Mouse (Mus musculus): ENCODE measurements at regions not wholly inside any gene's neighbourhood (a gene's known extent, or its start where the extent isn't known, plus 50 kb on each side); places are given as distances from the start of the nearest gene placed in this dataset.

- no peak overlapping the region for H3K9ac ChIP-seq
These were observed 55.8 kb downstream of the Mid1ip1 start for GRCm38 (mm10) chrX:10770575-10770974.

DNA sequence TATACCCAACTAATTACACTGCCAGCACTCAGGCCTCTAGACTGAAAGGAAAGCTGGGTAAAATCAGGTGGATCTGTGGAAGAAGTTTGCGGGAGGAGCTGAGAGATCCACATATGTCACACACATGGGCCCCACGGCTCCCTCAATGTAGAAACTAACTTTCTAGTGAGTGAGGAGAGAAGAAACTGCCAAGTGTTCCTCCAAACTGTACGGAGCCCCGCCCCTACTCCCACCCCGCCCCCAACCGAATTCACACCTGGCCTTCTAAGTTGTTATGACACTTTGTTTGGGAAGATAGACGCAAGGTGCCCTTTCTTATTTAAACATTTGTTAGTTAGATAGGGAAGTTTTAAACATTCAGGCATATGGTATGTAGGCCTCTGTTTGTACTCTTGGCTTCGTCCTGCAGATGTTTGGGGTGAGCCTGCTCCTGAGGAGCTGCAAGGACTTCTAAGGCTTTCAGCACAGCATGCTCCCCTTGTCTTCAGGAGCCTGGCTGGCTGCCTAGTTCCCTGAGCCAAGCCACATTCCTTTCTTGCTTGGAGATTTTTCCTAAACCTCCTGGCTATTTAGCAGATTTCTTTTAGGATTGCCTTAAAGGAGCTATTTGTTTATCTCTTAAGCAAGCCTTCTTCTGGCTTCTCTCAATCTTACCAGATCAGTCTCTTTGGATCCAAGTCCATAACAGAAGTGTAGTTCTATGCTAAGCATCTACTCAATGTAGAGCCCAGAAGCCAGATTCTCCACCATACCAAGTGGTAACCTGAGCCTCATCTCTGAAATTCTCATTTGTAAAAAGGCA is 61.1 kb downstream of the Mid1ip1 start:
- 53% methylated on average over 8 of the region's 8 CpGs for WGBS

More at GRCm38 (mm10) chrX:10770575-10770974, 55.8 kb downstream of the Mid1ip1 start:
- 65% methylated on average over 4 of the region's 4 CpGs for WGBS
- H3K4me1 ChIP-seq (replicated peaks) = no peaks in the 10 kb centered on the region
- no peak overlapping the region for H3K27ac ChIP-seq
- no peak overlapping the region for H3K4me3 ChIP-seq
- no peaks in the 10 kb centered on the region for H3K9me3 ChIP-seq
- ATAC-seq (ENCODE audit: low FRiP score) = no peak
- H3K4me2 ChIP-seq = no peak overlapping the region
- no peaks in the 10 kb centered on the region for H3K36me3 ChIP-seq
- H3K27me3 ChIP-seq = no peaks in the 10 kb centered on the region

DNA sequence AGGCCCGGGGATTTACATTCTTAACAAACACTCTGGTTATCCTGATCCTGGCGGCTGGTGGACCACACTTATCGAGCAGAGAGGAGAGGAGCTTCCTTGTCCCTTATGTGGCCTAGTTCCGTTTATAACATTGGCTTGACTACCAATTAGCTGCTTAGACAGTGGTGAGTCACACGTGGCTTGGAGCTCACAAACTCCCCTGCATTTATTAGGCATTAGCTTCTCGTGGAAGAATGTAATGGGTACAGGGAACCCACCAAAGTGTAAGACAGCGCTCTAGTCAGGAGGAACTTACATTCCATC is 61.7 kb downstream of the Mid1ip1 start:
- 51% methylated on average over 7 of the region's 7 CpGs for WGBS
- Histone ChIP-seq H3K9ac (no peak overlapping the region), H3K4me3 (no peak overlapping the region), H3K36me3 (no peaks in the 10 kb centered on the region), H3K9me3 (no peaks in the 10 kb centered on the region), H3K27ac (no peak overlapping the region), H3K27me3 (no peaks in the 10 kb centered on the region), H3K4me2 (no peak overlapping the region), H3K4me1 (replicated peaks) (no peaks in the 10 kb centered on the region)
- ATAC-seq (ENCODE audit: low FRiP score) = no peak

More for the DNA sequence above, 61.1 kb downstream of the Mid1ip1 start:
- no peak overlapping the region for H3K4me3 ChIP-seq
- no peak overlapping the region for H3K4me2 ChIP-seq
- ATAC-seq (ENCODE audit: low FRiP score) = no peak
- H3K9me3 ChIP-seq = no peaks in the 10 kb centered on the region
- no peaks in the 10 kb centered on the region for H3K4me1 ChIP-seq (replicated peaks)
- H3K27me3 ChIP-seq = no peaks in the 10 kb centered on the region
- H3K9ac ChIP-seq = no peak overlapping the region
- no peak overlapping the region for H3K27ac ChIP-seq
- no peaks in the 10 kb centered on the region for H3K36me3 ChIP-seq

DNA sequence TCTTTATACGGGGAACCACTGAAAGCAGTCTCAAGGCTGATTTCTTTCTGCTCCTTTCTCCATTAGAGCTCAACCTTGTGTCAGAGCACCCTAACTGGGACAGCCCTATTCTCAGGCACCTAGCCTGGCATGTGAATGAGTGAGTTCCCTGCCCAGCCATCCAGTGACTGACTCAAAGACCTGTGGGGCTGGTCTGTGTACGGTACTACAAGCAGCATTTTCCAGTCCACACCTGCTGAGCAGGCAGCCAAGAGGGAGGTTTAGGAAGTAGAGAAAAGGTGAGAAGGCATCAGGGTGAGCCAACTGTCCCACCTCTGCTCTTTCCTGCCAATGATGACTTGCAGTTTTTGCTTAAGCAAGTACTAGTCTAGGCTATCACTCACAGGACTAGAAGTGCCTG is 63.2 kb downstream of the Mid1ip1 start:
- no peak overlapping the region for H3K4me3 ChIP-seq
- no peaks in the 10 kb centered on the region for H3K36me3 ChIP-seq
- no peak overlapping the region for H3K4me2 ChIP-seq
- H3K9me3 ChIP-seq = no peaks in the 10 kb centered on the region
- no peak overlapping the region for H3K27ac ChIP-seq
- no peak for ATAC-seq (ENCODE audit: low FRiP score)
- no peak overlapping the region for H3K9ac ChIP-seq
- WGBS = 98% methylated on average over 2 of the region's 2 CpGs
- H3K27me3 ChIP-seq = no peaks in the 10 kb centered on the region
- no peaks in the 10 kb centered on the region for H3K4me1 ChIP-seq (replicated peaks)

DNA sequence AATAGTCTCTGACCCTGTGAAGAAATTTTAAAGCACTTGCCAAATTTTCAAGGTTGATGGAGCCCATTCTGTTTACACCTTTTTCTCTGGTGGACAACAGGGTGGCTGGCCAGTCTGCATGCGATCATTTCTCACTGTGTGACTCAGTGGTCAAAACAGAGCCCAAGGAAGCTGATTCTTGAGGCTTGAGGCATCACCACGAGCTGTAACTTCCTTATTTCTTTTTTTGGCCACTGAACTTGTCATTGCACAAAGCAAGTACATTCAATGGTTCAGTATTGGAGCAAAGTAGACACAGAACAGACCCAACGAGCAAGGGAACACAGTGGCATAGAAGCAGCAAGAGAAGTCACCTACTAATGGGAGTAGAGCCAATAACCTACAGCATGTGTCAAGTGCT is 71.5 kb downstream of the Mid1ip1 start:
- H3K27ac ChIP-seq = no peak overlapping the region
- no peaks in the 10 kb centered on the region for H3K27me3 ChIP-seq
- 87% methylated on average over 3 of the region's 3 CpGs for WGBS
- H3K36me3 ChIP-seq = no peaks in the 10 kb centered on the region
- H3K4me2 ChIP-seq = no peak overlapping the region
- H3K4me1 ChIP-seq (replicated peaks) = no peaks in the 10 kb centered on the region
- no peaks in the 10 kb centered on the region for H3K9me3 ChIP-seq
- H3K9ac ChIP-seq = no peak overlapping the region
- no peak for ATAC-seq (ENCODE audit: low FRiP score)
- no peak overlapping the region for H3K4me3 ChIP-seq

DNA sequence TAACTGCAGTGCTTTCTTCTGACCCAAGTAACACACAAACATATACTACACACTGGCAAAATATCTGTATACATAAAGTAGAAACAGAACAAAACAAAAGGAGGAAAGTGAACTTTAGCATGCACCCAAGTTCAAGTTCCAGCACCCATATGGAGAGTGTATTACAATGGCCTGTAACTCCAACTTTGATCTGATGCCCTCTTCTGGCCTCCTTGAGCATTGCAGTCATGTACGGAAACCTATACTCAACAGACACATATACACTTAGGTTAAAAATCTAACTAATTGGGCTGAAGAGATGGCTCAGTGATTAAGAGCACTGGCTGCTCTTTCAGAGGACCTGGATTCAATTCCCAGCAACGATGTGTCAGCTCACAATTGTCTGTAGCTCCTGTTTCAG is 72.2 kb downstream of the Mid1ip1 start:
- no peak for ATAC-seq (ENCODE audit: low FRiP score)
- WGBS = 93% methylated on average over 2 of the region's 2 CpGs
- Histone ChIP-seq H3K27ac (no peak overlapping the region), H3K4me1 (replicated peaks) (no peaks in the 10 kb centered on the region), H3K4me3 (no peak overlapping the region), H3K9me3 (no peaks in the 10 kb centered on the region), H3K4me2 (no peak overlapping the region), H3K9ac (no peak overlapping the region), H3K36me3 (no peaks in the 10 kb centered on the region), H3K27me3 (no peaks in the 10 kb centered on the region)

DNA sequence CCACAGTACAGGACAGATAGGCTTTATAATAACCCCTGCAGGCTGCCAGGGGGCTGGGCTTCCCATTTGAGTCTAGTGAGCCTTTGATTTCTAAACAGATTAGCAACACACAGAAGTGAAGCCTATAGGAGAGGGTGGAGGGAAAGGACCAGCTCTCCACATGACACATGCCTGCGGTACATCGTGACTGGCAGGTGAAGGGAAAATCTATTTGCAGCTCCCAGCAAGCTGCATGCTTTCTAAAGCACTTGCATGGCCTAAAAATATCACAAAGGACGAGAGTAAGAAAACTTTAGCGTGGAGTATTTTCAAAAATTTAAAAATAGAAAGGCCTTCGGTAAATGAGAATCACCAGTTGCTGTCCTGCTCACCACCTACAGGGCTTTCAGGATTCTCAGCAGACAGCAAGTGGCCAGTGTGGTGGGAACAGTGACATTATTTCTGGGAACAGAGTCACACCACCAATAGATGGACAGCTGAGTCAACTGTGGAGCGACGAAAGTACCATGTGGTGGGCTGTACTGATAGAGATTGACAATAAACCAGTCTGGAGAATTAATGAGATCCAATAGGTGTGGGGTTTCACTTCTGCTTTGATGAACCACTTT is 105.6 kb downstream of the Mid1ip1 start:
- H3K9ac ChIP-seq = no peak overlapping the region

DNA sequence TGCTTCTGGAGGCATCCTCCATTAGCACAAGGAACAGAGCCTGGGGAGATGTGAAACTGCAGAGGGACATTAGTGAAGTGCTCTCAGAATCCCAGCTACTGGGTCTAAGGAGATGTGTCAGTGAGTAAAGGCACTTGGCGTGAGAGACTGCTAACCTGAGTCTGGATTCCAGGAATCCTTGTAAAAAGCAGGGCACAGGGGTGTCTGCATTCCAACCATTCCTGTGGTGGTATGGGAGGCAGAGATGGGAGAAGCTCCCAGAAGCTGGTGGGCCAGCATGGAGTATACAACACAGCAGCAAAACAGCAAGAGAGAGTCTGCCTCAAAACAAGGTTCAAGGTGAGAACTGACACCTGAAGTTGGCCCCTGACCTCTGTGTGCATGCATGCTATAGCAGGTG is 118.9 kb downstream of the Mid1ip1 start:
- WGBS = 72% methylated on average over 1 of the region's 1 CpGs

More for the DNA sequence above, 105.6 kb downstream of the Mid1ip1 start:
- H3K36me3 ChIP-seq = no peaks in the 10 kb centered on the region
- H3K4me3 ChIP-seq = no peak overlapping the region
- H3K9me3 ChIP-seq = no peaks in the 10 kb centered on the region
- no peak overlapping the region for H3K27ac ChIP-seq
- WGBS = 77% methylated on average over 7 of the region's 7 CpGs
- no peak overlapping the region for H3K4me2 ChIP-seq
- no peak for ATAC-seq (ENCODE audit: low FRiP score)
- no peaks in the 10 kb centered on the region for H3K4me1 ChIP-seq (replicated peaks)
- H3K27me3 ChIP-seq = no peaks in the 10 kb centered on the region

DNA sequence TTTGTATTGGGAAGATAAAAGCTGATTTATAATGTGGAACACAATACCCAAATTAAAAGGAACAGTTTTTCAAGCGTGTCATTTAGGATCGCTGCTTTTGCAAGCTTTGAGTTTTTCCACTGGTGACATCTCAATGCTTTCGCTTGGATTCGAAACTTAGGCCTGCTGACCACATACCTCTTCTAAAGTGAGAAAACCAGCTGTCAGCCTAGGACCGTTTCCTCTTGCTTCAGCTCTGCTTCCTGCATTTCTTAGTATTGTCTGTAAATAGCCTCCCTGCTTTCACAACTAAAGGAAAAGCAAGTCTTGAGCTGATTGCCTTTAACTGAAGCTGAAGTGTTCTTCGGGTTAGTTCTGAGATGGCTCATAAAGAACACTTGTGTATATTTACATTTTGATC is 142.3 kb downstream of the Mid1ip1 start:
- WGBS = 68% methylated on average over 6 of the region's 6 CpGs
- Histone ChIP-seq H3K36me3 (no peaks in the 10 kb centered on the region), H3K27ac (no peak overlapping the region), H3K4me1 (replicated peaks) (no peaks in the 10 kb centered on the region), H3K9ac (no peak overlapping the region), H3K4me3 (no peak overlapping the region), H3K4me2 (no peak overlapping the region), H3K9me3 (no peaks in the 10 kb centered on the region), H3K27me3 (no peaks in the 10 kb centered on the region)
- no peak for ATAC-seq (ENCODE audit: low FRiP score)

More for the DNA sequence above, 118.9 kb downstream of the Mid1ip1 start:
- Histone ChIP-seq H3K27me3 (no peaks in the 10 kb centered on the region), H3K4me2 (no peak overlapping the region), H3K9ac (no peak overlapping the region), H3K27ac (no peak overlapping the region), H3K36me3 (no peaks in the 10 kb centered on the region), H3K4me3 (no peak overlapping the region), H3K4me1 (replicated peaks) (no peaks in the 10 kb centered on the region), H3K9me3 (no peaks in the 10 kb centered on the region)
- no peak for ATAC-seq (ENCODE audit: low FRiP score)

DNA sequence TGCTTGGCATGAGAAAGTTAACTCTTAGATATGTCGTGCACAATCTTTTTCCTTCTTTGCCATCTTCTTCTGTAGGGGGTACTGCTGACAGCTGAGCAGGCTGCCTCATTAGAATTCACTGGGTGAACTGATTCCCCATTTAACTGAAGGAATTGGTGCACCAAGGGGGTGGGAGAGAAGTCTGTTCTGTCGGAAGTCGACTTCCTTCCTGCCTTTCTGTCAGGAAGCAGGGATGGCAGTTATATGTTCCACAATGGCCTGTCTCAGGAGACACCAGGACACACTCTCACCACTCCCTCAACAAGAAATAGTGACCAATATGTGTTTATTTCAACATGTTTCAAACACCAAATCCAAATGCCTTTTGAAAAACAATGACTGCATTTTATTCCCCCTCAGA is 142.9 kb downstream of the Mid1ip1 start:
- no peak overlapping the region for H3K4me3 ChIP-seq
- no peak overlapping the region for H3K27ac ChIP-seq
- no peak for ATAC-seq (ENCODE audit: low FRiP score)
- H3K27me3 ChIP-seq = no peaks in the 10 kb centered on the region
- no peaks in the 10 kb centered on the region for H3K36me3 ChIP-seq
- no peaks in the 10 kb centered on the region for H3K4me1 ChIP-seq (replicated peaks)
- no peaks in the 10 kb centered on the region for H3K9me3 ChIP-seq
- no peak overlapping the region for H3K9ac ChIP-seq
- no peak overlapping the region for H3K4me2 ChIP-seq
- 44% methylated on average over 3 of the region's 3 CpGs for WGBS

GRCm38 (mm10) chrX:10871613-10872012 is 156.8 kb downstream of the Mid1ip1 start:
- no peaks in the 10 kb centered on the region for H3K4me1 ChIP-seq (replicated peaks)
- no peaks in the 10 kb centered on the region for H3K27me3 ChIP-seq
- no peak for ATAC-seq (ENCODE audit: low FRiP score)
- no peaks in the 10 kb centered on the region for H3K36me3 ChIP-seq
- no peak overlapping the region for H3K4me2 ChIP-seq
- no peak overlapping the region for H3K27ac ChIP-seq
- H3K9ac ChIP-seq = no peak overlapping the region
- no peaks in the 10 kb centered on the region for H3K9me3 ChIP-seq
- 84% methylated on average over 4 of the region's 4 CpGs for WGBS
- H3K4me3 ChIP-seq = no peak overlapping the region

- Histone ChIP-seq H3K27me3 (no peaks in the 10 kb centered on the region), H3K4me3 (no peak overlapping the region), H3K36me3 (no peaks in the 10 kb centered on the region), H3K27ac (no peak overlapping the region), H3K4me1 (replicated peaks) (no peaks in the 10 kb centered on the region), H3K9ac (no peak overlapping the region), H3K9me3 (no peaks in the 10 kb centered on the region), H3K4me2 (no peak overlapping the region)
- ATAC-seq (ENCODE audit: low FRiP score) = no peak
- 60% methylated on average over 5 of the region's 5 CpGs for WGBS
These were observed 163.0 kb downstream of the Mid1ip1 start for GRCm38 (mm10) chrX:10877856-10878255.

GRCm38 (mm10) chrX:10878922-10879321 is 164.1 kb downstream of the Mid1ip1 start:
- no peaks in the 10 kb centered on the region for H3K9me3 ChIP-seq
- H3K27me3 ChIP-seq = no peaks in the 10 kb centered on the region
- H3K4me3 ChIP-seq = no peak overlapping the region
- 86% methylated on average over 5 of the region's 5 CpGs for WGBS
- H3K27ac ChIP-seq = no peak overlapping the region
- ATAC-seq (ENCODE audit: low FRiP score) = no peak
- H3K9ac ChIP-seq = no peak overlapping the region
- H3K36me3 ChIP-seq = no peaks in the 10 kb centered on the region
- H3K4me1 ChIP-seq (replicated peaks) = peaks cover 4% of the 10 kb centered on the region; the same call in 1 of the 2 replicates
- H3K4me2 ChIP-seq = no peak overlapping the region
